8 mouse cellular contexts compared by ENCODE assay signal in genomic region chr9:65679181-65679761, GRCm38 (mm10). TPM values are rescaled to one million over a fixed set of nuclear protein-coding genes. Genes with fewer than 3 reads are reported as not detected.
DNase-seq lines count a peak whose midpoint lies in the region; ATAC-seq lines count a peak whose summit lies in the region.

No protein-coding gene starts in this region.

- H3K4me3 ChIP-seq in intestine, embryonic 15.5 days (replicated peaks), result peak overlapping the region; percentile 26; the same call in 1 of the 2 replicates
- H3K4me3 ChIP-seq in liver, embryonic 15.5 days (replicated peaks), result no peak overlapping the region
- H3K4me3 ChIP-seq in neural tube, embryonic 15.5 days (replicated peaks), result peak overlapping the region; percentile 26

- peak overlapping the region; percentile 74 for H3K27ac ChIP-seq in intestine, embryonic 15.5 days
- peak overlapping the region; percentile 34; the same call in 1 of the 2 replicates for H3K27ac ChIP-seq in liver, embryonic 15.5 days (replicated peaks)
- H3K27ac ChIP-seq in neural tube, embryonic 15.5 days (replicated peaks), result peak overlapping the region; percentile 68

- no peaks in the 10 kb centered on the region for H3K27me3 ChIP-seq in intestine, embryonic 15.5 days (replicated peaks)
- H3K27me3 ChIP-seq in liver, embryonic 15.5 days, result no peaks in the 10 kb centered on the region
- H3K27me3 ChIP-seq in neural tube, embryonic 15.5 days (replicated peaks), result no peaks in the 10 kb centered on the region

- intact Hi-C loops in gastrocnemius, postnatal 36 days (cut with DNase I), result loop anchor here (5.0 kb wide), 1 partner anchor 148 kb away; the partner anchor contains the start of gene Zfp609

- WGBS in intestine, embryonic 15.5 days, result 14% methylated on average over 5 of the region's 5 CpGs
- WGBS in liver, embryonic 15.5 days (ENCODE audit: insufficient replicate concordance), result 58% methylated on average over 5 of the region's 5 CpGs
- 15% methylated on average over 5 of the region's 5 CpGs for WGBS in neural tube, embryonic 15.5 days

- no peaks in the 10 kb centered on the region for H3K9me3 ChIP-seq in intestine, embryonic 15.5 days
- no peaks in the 10 kb centered on the region for H3K9me3 ChIP-seq in liver, embryonic 15.5 days (replicated peaks)
- no peaks in the 10 kb centered on the region for H3K9me3 ChIP-seq in neural tube, embryonic 15.5 days (replicated peaks)

- peaks cover 42% of the 10 kb centered on the region for H3K4me1 ChIP-seq in intestine, embryonic 15.5 days (replicated peaks)
- peaks cover 64% of the 10 kb centered on the region for H3K4me1 ChIP-seq in liver, embryonic 15.5 days (replicated peaks)
- peaks cover 75% of the 10 kb centered on the region for H3K4me1 ChIP-seq in neural tube, embryonic 15.5 days

- no peaks in the 10 kb centered on the region for H3K36me3 ChIP-seq in intestine, embryonic 15.5 days
- H3K36me3 ChIP-seq in liver, embryonic 15.5 days (replicated peaks), result no peaks in the 10 kb centered on the region
- no peaks in the 10 kb centered on the region for H3K36me3 ChIP-seq in neural tube, embryonic 15.5 days

- peak; percentile 61 for DNase-seq in adipocyte (ENCODE audit: low spot score)
- peak; percentile 55 to 69 for DNase-seq in cerebellum, postnatal 25 days
- peak; percentile 54 to 63 for DNase-seq in gastrocnemius, postnatal 36 days
- DNase-seq in retina, postnatal 1 day, result no peak

- no peak for ATAC-seq in intestine, embryonic 15.5 days
- ATAC-seq in liver, embryonic 15.5 days (ENCODE audit: insufficient read depth), result no peak
- no peak for ATAC-seq in neural tube, embryonic 15.5 days (ENCODE audit: low FRiP score)
- ATAC-seq in inflammation-experienced regulatory T-cells, adult 6 months, result no peak

- peak overlapping the region; percentile 21; the same call in 1 of the 2 replicates for H3K9ac ChIP-seq in intestine, embryonic 15.5 days
- no peak overlapping the region for H3K9ac ChIP-seq in liver, embryonic 15.5 days
- peak overlapping the region; percentile 15 for H3K9ac ChIP-seq in neural tube, embryonic 15.5 days (replicated peaks)

- peak overlapping the region; percentile 79 for H3K4me2 ChIP-seq in intestine, embryonic 15.5 days (replicated peaks)
- peak overlapping the region; percentile 17 for H3K4me2 ChIP-seq in liver, embryonic 15.5 days
- H3K4me2 ChIP-seq in neural tube, embryonic 15.5 days, result peak overlapping the region; percentile 86

RNA-seq across cellular contexts. Expression of gene Oaz2, which starts 11.5 kb away (rescaled TPM):
- 100 to 1,000 TPM; 217 to 221 TPM for total RNA-seq in gastrocnemius, postnatal 36 days (2021)
- 196 and 203 TPM in 2 replicates for polyA plus RNA-seq in intestine, embryonic 15.5 days (2015; fragmentation: Nextera tagmentation; extraction: Ambion mirVana)
- polyA plus RNA-seq in liver, embryonic 15.5 days (2015; fragmentation: Nextera tagmentation; extraction: Ambion mirVana), result 48.8 and 51.7 TPM in 2 replicates
- 383 and 395 TPM in 2 replicates for polyA plus RNA-seq in neural tube, embryonic 15.5 days (2015; fragmentation: Nextera tagmentation; extraction: Ambion mirVana)
- 10 to 100 TPM; 26.3 to 30.5 (median 26.9) TPM for polyA plus RNA-seq in inflammation-experienced regulatory T-cells, adult 6 months (2017; shearing (Covaris generic))

RNA-seq across cellular contexts. Expression of gene Rbpms2, which starts 49.8 kb away (rescaled TPM):
- 1 to 10 TPM; 1.7 to 1.9 TPM for total RNA-seq in gastrocnemius, postnatal 36 days (2021)
- polyA plus RNA-seq in intestine, embryonic 15.5 days (2015; fragmentation: Nextera tagmentation; extraction: Ambion mirVana), result 18.9 and 19.6 TPM in 2 replicates
- 11.3 and 11.8 TPM in 2 replicates for polyA plus RNA-seq in liver, embryonic 15.5 days (2015; fragmentation: Nextera tagmentation; extraction: Ambion mirVana)
- polyA plus RNA-seq in neural tube, embryonic 15.5 days (2015; fragmentation: Nextera tagmentation; extraction: Ambion mirVana), result 3.1 and 4.9 TPM in 2 replicates
- polyA plus RNA-seq in inflammation-experienced regulatory T-cells, adult 6 months (2017; shearing (Covaris generic)), result 1 to 10 TPM in 1 of 3 experiments, not detected in 2; 1.0 TPM

Comparison
In these comparisons a context has a peak if more than half of its experiments do, and no peak if none do; other contexts are left out.
1. H3K4me2 ChIP-seq: peak in every context shown above with its lines; median percentile 86 in neural tube, embryonic 15.5 days; 79 in intestine, embryonic 15.5 days; 17 in liver, embryonic 15.5 days.